Mouse (Mus musculus): ENCODE results near the gene Olfr314. TPM values are rescaled to one million over a fixed set of nuclear protein-coding genes. Genes with fewer than 3 reads are reported as not detected.

The Olfr314 gene
- total RNA-seq (2012; rRNA removed) (not detected in 2 replicates), polyA plus RNA-seq (2012; ENCODE audit: insufficient read depth in 1 of 2, insufficient read length in 2 of 2, low read depth in 1 of 2, low replicate concordance in 2 of 2, missing spikeins in 1 of 2) (not detected)

DNA sequence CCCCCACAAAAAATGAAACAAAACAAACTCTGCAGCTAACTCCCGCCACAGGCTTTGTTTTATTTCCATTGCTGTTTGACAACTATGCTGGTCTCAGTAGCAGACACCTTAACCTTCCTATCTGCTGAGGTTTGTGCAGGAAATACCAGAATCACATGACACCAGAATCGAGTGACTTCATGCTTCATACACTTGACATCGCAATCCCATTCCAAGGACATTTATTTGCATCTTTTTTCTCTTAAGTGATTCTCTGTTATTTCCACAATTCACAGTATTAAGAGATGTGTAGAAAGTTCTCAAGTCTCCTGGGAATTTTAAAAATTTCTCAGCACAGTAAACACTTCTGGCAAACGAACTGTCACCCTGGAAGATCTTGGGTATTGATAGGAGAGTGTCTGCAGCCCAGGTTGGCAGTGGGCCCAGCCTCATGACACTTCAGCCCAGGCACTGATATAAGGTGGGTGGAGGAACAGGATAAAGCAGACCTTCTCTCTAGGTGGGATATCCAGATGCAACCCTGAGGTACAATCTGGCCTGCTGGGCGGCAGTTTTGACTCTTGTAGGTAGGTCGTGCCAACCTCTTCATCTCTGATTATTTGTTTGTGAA is at the start of gene Olfr314:
Olfr314 (plus strand) TSS at position 473 of the 610 bp plus-strand sequence.
- Histone ChIP-seq H3K9ac (ENCODE audit: control insufficient read depth, low read depth, low read length, poor library complexity, severe bottlenecking) (no peak within 1 kb of the TSS), H3K27me3 (ENCODE audit: control insufficient read depth in 1 of 2, insufficient read depth in 2 of 2, low read length in 2 of 2) (peaks cover 7 to 8% of the 10 kb centered on the region in 2 experiments; a peak in 3 of 4 replicates), H3K79me2 (ENCODE audit: control insufficient read depth, insufficient read depth, low read length, poor library complexity) (no peaks in the 10 kb centered on the region), H3K36me3 (ENCODE audit: control insufficient read depth in 1 of 2, insufficient read depth in 2 of 2, low read length in 2 of 2) (peaks cover 0 to 6% of the 10 kb centered on the region in 2 experiments; a peak in 2 of 4 replicates), H3K4me1 (ENCODE audit: control insufficient read depth in 1 of 2, insufficient read depth in 2 of 2, low read length in 2 of 2) (peaks cover 0 to 8% of the 10 kb centered on the region in 2 experiments; a peak in 1 of 4 replicates), H3K4me3 (ENCODE audit: control insufficient read depth in 1 of 2, insufficient read depth in 1 of 2, low read depth in 2 of 2, low read length in 2 of 2) (no peak within 1 kb of the TSS), H3K27ac (ENCODE audit: control insufficient read depth, low read depth, low read length) (no peak within 1 kb of the TSS), H3K9me3 (replicated peaks; ENCODE audit: insufficient read depth, low read length) (no peaks in the 10 kb centered on the region)
- peak; percentile 81 for DNase-seq (ENCODE audit: low read depth, low spot score)
- TF ChIP-seq USF1 (IDR thresholded peaks at IDR 0.05; ENCODE audit: low read depth, low read length), result peak; percentile 91
- peak; percentile 29; the same call in 1 of the 2 replicates for TF ChIP-seq TCF12 (IDR thresholded peaks at IDR 0.05; ENCODE audit: low read depth, low read length)
- TF ChIP-seq TBP (IDR thresholded peaks at IDR 0.05; ENCODE audit: low read depth, low read length), result no peak
- TF ChIP-seq NRF1 (IDR thresholded peaks at IDR 0.05; ENCODE audit: insufficient read depth, low read depth, low read length, poor library complexity, severe bottlenecking), result no peak
- peak; percentile 68 for TF ChIP-seq MAX (IDR thresholded peaks at IDR 0.05; ENCODE audit: low read length)
- 0 out of 2 replicates have a peak, but pooled peaks have one; percentile 61 for TF ChIP-seq BHLHE40 (IDR thresholded peaks at IDR 0.05; ENCODE audit: borderline replicate concordance, low read depth, low read length)
- peak; percentile 74 to 93 for TF ChIP-seq USF2 (IDR thresholded peaks at IDR 0.05; ENCODE audit: borderline replicate concordance in 1 of 2, insufficient read depth in 1 of 2, low read depth in 1 of 2, low read length in 2 of 2)
- TF ChIP-seq E2F4 (IDR thresholded peaks at IDR 0.05; ENCODE audit: borderline replicate concordance, low read depth, low read length), result no peak
- no peak for TF ChIP-seq MYC (IDR thresholded peaks at IDR 0.05; ENCODE audit: low read depth, low read length)
- TF ChIP-seq POLR2AphosphoS5 (IDR thresholded peaks at IDR 0.05; ENCODE audit: borderline replicate concordance, low read depth, low read length), result no peak
- peak; percentile 40 for TF ChIP-seq SIN3A (IDR thresholded peaks at IDR 0.05; ENCODE audit: low read length)
- peak; percentile 28 to 47; a peak in 2 of 4 replicates for TF ChIP-seq EP300 (IDR thresholded peaks at IDR 0.05; ENCODE audit: low read depth in 1 of 2, low read length in 2 of 2)
- TF ChIP-seq JUND (IDR thresholded peaks at IDR 0.05; ENCODE audit: low read depth, low read length), result no peak
- TF ChIP-seq GATA1 (IDR thresholded peaks at IDR 0.05; ENCODE audit: low read depth, low read length), result peak; percentile 82

DNA sequence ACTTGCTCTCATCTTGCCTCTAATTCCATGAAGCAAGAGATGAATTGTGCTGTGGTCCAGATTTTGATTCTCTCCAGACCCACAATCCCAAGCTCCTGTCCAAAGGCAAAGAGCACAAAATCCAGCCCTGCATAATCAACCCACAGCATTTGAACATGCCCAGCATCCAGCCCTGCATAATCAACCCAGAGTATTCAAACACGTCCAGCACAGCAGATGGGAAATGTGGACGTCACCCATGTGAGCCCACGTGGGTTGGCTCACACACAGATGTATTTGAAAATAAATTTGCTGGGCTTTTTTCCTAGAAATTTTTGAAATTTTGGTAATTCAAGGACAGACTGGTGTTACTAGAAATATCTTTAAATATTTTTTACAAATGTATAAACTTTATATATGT is 49.4 kb upstream of the Olfr314 start:
- Histone ChIP-seq H3K79me2 (ENCODE audit: control insufficient read depth, insufficient read depth, low read length, poor library complexity) (no peaks in the 10 kb centered on the region), H3K4me1 (ENCODE audit: control insufficient read depth in 1 of 2, insufficient read depth in 2 of 2, low read length in 2 of 2) (no peaks in the 10 kb centered on the region)
- TF ChIP-seq GATA1 (IDR thresholded peaks at IDR 0.05; ENCODE audit: low read depth, low read length), result no peak
- no peak for TF ChIP-seq TBP (IDR thresholded peaks at IDR 0.05; ENCODE audit: low read depth, low read length)
- TF ChIP-seq E2F4 (IDR thresholded peaks at IDR 0.05; ENCODE audit: borderline replicate concordance, low read depth, low read length), result no peak
- no peak for TF ChIP-seq HCFC1 (IDR thresholded peaks at IDR 0.05; ENCODE audit: low read depth, low read length)
- TF ChIP-seq ZMIZ1 (IDR thresholded peaks at IDR 0.05; ENCODE audit: low read depth, low read length), result no peak
- TF ChIP-seq CTCF (IDR thresholded peaks at IDR 0.05 in 2 of 3, conservative IDR thresholded peaks at IDR 0.05 in 1 of 3; ENCODE audit: control insufficient read depth in 1 of 3, insufficient read depth in 1 of 3, low read depth in 2 of 3, low read length in 3 of 3, poor library complexity in 1 of 3, severe bottlenecking in 1 of 3), result no peak
- TF ChIP-seq POLR2AphosphoS2 (IDR thresholded peaks at IDR 0.05; ENCODE audit: low read length), result no peak
- TF ChIP-seq ELF1 (IDR thresholded peaks at IDR 0.05; ENCODE audit: low read depth, low read length), result no peak
- TF ChIP-seq USF2 (IDR thresholded peaks at IDR 0.05; ENCODE audit: borderline replicate concordance in 1 of 2, insufficient read depth in 1 of 2, low read depth in 1 of 2, low read length in 2 of 2), result no peak
- TF ChIP-seq MYB (IDR thresholded peaks at IDR 0.05; ENCODE audit: low read depth, low read length), result no peak
- no peak for TF ChIP-seq MAZ (IDR thresholded peaks at IDR 0.05; ENCODE audit: low read depth, low read length)
- no peak for TF ChIP-seq TCF12 (IDR thresholded peaks at IDR 0.05; ENCODE audit: low read depth, low read length)
- TF ChIP-seq UBTF (IDR thresholded peaks at IDR 0.05; ENCODE audit: borderline replicate concordance, insufficient read depth, low read depth, low read length), result no peak
- no peak for TF ChIP-seq USF1 (IDR thresholded peaks at IDR 0.05; ENCODE audit: low read depth, low read length)
- no peak for TF ChIP-seq SMC3 (IDR thresholded peaks at IDR 0.05; ENCODE audit: low read depth, low read length)
- no peak for TF ChIP-seq JUND (IDR thresholded peaks at IDR 0.05; ENCODE audit: low read depth, low read length)
- no peak for TF ChIP-seq MAFK (IDR thresholded peaks at IDR 0.05; ENCODE audit: borderline replicate concordance, low read depth, low read length)
- TF ChIP-seq CHD2 (IDR thresholded peaks at IDR 0.05; ENCODE audit: low read length), result no peak
- no peak for TF ChIP-seq POLR2A (IDR thresholded peaks at IDR 0.05; ENCODE audit: control insufficient read depth in 1 of 2, insufficient read depth in 1 of 2, low read depth in 1 of 2, low read length in 2 of 2, poor library complexity in 1 of 2)

More for the DNA sequence above, 49.4 kb upstream of the Olfr314 start:
- DNase-seq (ENCODE audit: low read depth, low spot score), result no peak
- H3K36me3 ChIP-seq (ENCODE audit: control insufficient read depth in 1 of 2, insufficient read depth in 2 of 2, low read length in 2 of 2), result no peaks in the 10 kb centered on the region
- H3K9ac ChIP-seq (ENCODE audit: control insufficient read depth, low read depth, low read length, poor library complexity, severe bottlenecking), result no peak overlapping the region
- no peak overlapping the region for H3K4me3 ChIP-seq (ENCODE audit: control insufficient read depth in 1 of 2, insufficient read depth in 1 of 2, low read depth in 2 of 2, low read length in 2 of 2)
- no peaks in the 10 kb centered on the region for H3K9me3 ChIP-seq (replicated peaks; ENCODE audit: insufficient read depth, low read length)
- H3K27me3 ChIP-seq (ENCODE audit: control insufficient read depth in 1 of 2, insufficient read depth in 2 of 2, low read length in 2 of 2), result peaks cover 19 to 22% of the 10 kb centered on the region in 2 experiments
- no peak overlapping the region for H3K27ac ChIP-seq (ENCODE audit: control insufficient read depth, low read depth, low read length)

All from MEL (cell line).